Mouse (Mus musculus) urinary bladder, adult 2 months (tissue): ENCODE measurements at regions not wholly inside any gene's neighbourhood (a gene's known extent, or its start where the extent isn't known, plus 50 kb on each side); places are given as distances from the start of the nearest gene placed in this dataset.
"Not testable (repeated sequence)": the region's sequence is repeated elsewhere in the genome, so short reads cannot be mapped to it uniquely, and the experiment has no call there.

ENCODE experiments used
- DNase-seq: peaks from one replicate; pipeline ENCODE4 v3.0.0; 2022; ENCODE audit warnings: low spot score

- DNase-seq = no peak
Observed at GRCm38 (mm10) chr12:25467789-25468188, 370.8 kb upstream of the Id2 start.

DNA sequence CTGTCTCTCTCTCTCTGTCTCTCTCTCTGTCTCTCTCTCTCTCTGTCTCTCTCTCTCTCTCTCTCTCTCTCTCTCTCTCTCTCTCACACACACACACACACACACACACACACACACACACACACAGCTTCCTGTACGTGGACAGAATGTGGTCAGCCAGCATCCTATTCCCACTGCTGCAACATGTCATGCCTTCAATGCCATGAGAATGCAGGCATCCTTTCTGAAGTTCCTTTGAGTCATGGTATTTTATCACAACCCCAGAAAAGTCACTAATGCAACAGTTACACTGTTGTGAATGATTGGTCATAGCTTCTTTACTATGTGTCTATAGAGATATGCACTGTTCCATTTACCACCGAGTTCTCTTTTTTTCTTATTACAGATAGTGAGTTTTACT, 365.8 kb upstream of the Id2 start:
- DNase-seq = not testable (repeated sequence)

- DNase-seq = no peak
Observed at GRCm38 (mm10) chr12:25455281-25455989, 358.5 kb upstream of the Id2 start.

DNA sequence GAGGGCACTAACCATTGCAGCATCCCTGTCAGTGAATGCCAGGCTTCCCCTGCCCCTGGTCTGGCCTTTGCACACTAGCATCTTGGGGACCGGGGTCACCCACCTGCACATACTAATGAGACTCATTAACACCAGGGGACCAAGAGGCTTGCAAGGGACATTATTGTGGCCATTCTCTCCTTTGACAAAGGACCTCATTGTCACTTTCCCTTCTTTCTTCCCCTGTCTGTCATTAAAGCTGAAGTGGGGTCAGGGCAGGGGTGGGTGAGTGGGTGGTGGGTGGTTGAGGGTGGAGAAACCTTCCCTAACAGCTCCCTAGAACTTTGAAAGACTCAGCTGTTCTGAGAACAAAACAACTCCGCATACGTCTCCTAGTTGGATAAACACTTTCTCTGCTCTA, 356.4 kb upstream of the Id2 start:
- no peak for DNase-seq

- DNase-seq = no peak
Observed at GRCm38 (mm10) chr12:25451156-25451555, 354.2 kb upstream of the Id2 start.

- no peak for DNase-seq
Observed at GRCm38 (mm10) chr12:25444355-25444754, 347.4 kb upstream of the Id2 start.

DNA sequence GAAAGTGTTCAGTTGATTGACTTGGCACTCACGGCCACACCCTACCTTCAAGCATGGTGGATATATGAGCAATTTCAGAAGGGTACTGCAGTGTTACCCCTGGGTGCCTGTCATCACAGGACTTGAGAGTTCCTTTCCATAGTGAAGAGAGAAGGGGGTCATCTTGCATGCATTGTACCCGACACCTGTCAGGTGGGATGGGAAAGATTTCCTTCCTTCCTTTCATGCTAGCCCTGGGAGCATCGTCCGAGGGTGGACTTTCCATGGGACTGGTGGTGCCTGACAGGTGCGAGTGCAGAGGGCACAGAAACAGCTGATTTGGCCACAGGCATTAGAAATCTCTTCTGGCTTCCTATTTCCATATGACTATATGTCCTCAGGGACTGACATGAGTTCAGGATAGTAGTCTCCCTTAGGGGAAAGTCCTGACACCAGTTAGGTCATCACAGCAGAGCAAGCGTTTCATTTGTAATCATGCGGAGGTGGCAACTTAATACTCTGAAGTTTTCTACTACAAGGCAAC, 342.1 kb upstream of the Id2 start:
- DNase-seq = no peak

DNA sequence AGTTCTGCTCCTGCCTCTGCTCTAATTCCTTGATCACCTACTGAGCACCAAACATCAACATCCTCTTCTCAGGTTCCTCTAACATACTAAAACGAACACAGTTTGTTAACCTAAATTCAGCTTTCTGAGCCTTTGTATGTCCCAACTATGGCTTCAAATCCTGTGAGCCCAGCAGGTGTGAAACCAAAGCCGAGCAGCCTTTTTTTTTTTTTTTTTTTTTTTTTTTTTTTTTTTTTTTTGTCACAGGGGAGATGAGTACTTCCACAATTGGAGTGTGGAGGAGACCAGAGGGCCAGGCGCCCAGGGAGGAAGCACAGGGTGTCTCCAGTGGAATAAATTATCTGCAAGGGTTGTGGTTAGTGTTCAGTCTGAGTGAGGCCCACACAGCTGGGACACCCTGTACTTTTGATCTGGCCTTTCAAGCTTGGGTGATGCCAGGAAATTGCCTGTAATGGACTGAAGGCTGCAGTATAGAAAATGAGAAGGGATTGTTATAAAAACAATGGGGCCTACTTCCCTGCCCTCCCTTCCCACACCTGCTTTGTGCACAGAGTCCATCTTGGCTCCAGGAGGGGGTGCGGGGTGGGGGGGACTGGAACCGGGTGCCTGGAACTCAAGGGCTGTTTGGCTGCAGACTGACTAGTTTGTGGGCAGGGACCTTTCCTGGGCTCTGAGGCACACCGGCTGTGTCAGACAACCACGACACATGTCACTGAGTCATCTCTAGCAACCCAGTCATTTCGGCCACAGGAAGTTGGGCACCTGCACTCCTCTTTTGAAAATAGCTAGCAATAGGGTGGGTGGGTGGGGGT, 341.5 kb upstream of the Id2 start:
- no peak for DNase-seq

DNA sequence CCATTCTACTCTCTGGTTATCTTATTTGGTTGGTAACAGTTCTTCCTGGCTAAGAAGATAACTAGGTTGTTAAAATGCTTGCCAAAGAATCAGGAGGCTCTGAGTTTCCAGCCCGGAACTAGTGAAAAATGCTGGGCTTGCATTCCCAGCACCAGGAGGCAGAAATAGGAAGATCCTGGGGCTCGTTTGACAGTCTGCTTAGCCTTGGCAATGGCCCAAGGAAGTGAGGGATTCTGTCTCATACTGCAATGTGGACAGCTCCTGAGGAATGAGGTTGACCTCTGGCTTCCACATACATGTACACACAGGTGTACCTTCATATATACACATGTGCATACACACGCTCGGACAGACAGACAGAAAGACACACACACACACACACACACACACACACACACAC, 340.6 kb upstream of the Id2 start:
- DNase-seq = no peak

GRCm38 (mm10) chr12:25436220-25436911, 339.4 kb upstream of the Id2 start:
- no peak for DNase-seq

DNA sequence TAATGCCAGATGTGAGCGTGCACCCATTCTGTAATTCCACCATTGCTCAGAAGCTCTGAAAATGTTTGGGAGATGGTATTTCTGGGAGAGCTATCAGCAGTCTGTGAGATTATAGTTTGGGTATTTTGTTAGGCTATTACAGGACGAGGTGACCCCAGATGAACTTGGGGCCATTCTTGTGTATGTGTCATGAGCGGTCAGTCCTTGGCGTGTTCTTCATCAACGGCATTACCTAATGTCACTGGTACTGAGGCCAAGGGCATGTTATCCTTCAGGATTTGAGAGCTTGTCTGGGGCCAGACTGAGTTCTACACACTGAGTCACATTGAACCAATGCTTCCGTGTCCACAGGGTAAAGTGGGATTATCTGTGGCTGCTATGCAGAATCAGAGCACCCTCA, 335.9 kb upstream of the Id2 start:
- DNase-seq = no peak

DNA sequence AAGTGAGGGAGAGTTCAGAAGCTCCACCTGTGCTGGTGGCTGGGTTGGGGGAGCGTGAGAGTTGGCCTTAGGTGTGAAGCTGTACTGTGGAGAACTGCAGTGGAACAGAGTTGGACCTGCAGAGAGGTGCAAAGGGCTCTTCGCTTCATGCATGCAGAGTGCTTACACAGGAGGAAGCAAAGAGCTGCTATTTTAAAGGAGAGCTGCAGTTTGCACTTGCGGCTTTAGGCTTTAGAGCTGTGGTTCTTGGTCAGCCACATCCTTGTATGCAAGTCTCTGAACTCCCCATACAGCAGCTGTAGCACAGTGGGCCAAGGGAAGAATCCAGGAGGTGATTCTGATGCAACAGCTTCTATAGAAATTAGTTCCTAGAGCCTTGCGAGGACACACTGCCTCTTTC, 334.0 kb upstream of the Id2 start:
- no peak for DNase-seq

GRCm38 (mm10) chr12:25427911-25428642, 331.1 kb upstream of the Id2 start:
- no peak for DNase-seq

GRCm38 (mm10) chr12:25417336-25417735, 320.4 kb upstream of the Id2 start:
- no peak for DNase-seq

- DNase-seq = no peak
Observed at GRCm38 (mm10) chr12:25416571-25416970, 319.6 kb upstream of the Id2 start.

- no peak for DNase-seq
Observed at GRCm38 (mm10) chr12:25415641-25416040, 318.7 kb upstream of the Id2 start.

DNA sequence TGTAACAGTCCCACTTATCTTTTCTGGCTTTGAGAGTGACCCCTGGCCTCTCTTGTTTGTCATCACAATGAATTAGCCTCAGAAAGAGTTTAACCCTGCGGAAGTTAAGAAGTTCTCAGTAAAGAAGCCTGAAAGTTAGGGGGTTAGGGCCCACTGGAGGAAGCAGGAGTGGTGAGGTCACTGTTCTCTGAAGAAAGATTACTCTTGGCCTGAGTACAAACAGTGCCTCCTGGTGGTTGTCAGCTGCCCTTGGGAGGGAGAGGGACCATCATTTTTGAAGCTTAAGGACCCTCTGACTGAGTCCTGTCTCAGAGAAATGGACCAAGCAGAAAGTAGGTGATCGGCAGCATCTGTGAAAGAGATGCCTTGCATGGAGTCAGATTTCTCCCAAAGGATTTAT, 318.3 kb upstream of the Id2 start:
- no peak for DNase-seq

- no peak for DNase-seq
Observed at GRCm38 (mm10) chr12:25407301-25407700, 310.4 kb upstream of the Id2 start.

DNA sequence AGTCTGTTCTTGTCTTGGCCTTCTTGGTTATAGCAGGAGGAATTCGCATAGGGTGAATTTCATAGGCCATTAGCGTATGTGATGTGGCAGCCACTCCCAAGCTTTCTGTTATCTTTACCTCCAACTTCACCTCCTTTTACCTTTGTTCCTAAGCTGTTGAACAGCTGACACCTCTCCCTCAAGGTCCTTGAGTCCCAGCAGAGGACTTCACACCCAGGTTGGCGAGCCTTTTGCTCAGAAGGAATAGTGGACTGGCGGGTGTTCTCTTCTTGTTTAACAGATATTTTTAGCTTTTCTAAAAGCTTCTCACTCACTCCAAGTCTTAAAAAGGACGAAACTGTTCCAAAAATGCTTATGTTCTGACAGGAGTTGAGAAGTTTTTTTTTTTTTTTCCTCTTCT, 303.4 kb upstream of the Id2 start:
- no peak for DNase-seq

DNA sequence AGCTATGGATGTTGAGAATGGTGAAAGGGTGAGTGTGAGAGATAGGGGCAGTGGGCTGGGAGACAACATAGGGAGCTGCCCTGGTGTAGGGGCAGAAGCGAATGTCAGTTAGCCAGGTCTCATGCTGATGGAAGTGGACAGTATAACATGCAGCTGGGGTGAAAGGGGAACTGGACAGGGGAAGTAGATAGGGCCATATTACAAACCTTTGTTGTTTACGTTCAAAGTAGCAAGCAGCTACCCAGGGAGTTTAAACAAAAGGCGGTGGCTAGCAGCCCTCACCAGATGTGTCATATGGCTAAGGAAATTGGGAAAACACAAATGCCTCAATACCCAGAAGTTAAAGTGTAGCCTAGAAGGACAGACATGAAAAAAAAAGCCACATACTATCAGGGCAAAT, 301.8 kb upstream of the Id2 start:
- DNase-seq = no peak

DNA sequence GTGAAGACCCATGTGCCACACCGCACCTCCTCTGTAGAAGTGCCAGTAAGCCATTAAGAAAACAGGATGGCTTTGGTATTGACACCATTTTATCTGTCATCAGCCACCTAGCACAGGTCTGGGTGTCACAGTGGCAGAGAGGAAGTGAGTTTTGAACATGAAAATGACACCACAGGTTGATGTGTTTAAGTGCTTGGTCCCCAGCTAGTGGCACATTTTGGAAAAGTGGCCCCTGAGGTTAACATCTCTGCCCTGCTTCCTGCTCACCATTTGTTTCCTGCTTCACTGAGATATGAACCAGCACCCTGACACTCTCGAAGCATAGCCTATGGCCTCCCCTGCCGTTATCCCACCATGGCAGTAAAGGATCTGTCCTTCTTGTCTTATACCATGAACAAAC, 297.4 kb upstream of the Id2 start:
- no peak for DNase-seq

DNA sequence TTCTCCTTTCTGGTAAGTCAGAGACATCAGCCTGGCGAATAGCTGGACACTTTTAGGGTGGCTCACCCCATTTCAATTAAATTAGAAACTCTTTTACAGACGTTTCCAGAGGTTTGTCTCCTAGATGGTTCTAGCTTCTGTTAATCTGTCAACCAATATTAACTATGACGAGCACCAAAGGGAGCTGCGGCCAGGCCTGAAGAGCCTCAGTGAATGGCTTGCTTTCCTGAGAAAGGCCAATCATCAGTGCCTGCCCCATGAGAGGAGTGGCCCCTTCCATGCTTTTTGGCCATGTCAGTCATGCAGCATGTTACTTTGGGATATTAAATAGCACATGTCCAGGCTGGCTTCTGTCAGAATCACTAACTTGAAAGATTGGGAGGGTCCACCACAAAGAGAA, 296.6 kb upstream of the Id2 start:
- no peak for DNase-seq
